Mouse (Mus musculus) cerebellum, adult 9-11 months (tissue): ENCODE data around the gene Ajuba.

Source experiments
- DNase-seq: peaks from one replicate; pipeline ENCODE4 v3.0.0; 2022

Ajuba gene

GRCm38 (mm10) chr14:54591056-54591455, 13.7 kb upstream of the Ajuba start:
- DNase-seq = no peak

DNA sequence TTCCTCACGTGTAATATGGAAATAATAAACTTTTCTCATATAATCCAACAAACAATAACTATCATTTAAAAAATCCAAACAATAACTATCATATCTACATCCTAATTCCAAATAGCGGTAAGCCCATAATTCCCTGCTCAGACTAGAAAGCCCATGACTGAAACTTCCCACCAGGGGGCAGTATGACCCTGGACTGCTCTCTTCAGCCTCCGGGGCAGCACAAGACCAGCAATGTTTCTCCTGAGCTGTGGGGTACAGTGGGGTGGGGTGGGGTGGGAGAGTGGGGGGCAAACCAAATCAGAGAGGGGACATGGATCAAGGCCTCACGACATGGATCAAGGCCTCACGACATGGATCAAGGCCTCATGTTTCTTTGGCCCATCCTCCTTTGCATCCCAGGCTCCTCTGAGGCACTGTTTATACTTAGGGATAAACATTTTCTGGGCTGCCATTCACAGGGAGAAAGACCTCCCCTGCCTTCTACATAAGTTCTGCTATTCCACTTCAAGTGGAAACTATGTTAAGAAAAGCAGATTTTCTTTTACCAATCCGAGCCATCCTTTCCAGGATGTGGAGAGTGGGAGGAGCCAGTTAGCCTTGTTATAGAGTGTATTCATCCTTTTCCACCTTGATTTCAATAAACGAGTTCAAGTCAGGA, 6.5 kb upstream of the Ajuba start:
- DNase-seq = peak; percentile 51

DNA sequence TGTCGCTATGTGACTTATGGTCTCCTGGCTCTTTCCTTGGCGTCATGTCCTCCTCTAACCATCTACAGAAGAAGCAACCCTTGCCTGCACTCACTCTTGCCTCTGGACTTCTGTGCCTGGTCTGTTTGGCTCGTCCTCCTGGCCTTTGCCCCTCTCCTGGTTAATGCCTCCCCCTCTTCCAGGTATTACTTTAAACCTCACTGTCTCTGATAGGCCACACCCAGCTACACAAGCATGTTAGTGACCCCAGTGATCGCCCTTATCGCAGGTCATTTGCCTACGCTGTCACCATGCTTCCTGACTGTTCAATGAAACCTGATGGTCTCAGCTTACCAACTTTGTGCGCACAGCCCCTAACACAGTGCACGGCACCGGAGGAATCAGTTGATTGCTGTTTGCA, 5.2 kb upstream of the Ajuba start:
- DNase-seq = no peak

DNA sequence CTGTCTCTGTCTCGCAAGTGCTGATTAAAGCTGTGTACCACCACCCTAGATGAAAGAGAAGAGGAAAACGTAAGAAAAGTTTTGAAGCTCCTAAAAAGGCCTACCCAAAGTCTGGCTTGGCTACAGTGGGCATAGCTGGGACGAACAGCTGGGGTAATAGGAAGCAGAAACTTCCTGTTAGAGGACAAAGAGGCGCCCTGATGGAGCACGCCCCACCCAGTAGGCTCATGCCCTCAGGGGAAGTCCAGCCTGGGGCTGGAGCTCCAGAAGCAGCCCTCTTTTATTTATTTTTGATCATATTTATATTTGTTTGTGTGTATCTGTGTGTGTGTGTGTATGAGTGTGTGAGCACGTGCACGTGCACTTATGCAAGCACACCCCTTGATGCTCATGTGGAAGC, 2.3 kb upstream of the Ajuba start:
- DNase-seq = no peak

DNA sequence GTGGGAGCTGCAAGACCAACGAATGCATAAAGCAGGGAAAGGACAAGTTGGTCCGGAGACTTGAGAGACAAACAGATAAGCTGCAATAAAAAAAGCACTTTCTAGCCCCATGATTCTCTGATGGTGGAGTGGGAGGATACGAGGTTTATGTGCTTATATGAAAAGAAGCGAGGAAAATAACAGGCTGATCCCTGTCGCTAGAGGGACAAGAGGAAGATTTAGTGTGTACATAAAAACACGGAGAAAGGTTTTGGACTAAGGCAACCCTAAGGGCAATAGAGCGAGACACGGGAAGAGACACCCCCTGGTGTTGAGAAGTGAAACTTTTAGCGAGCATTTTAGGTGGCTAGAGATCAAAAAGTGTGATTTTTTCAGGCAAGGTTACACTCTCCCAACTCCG, 705 bp upstream of the Ajuba start:
- no peak for DNase-seq

GRCm38 (mm10) chr14:54576241-54577088, 893 bp downstream of the Ajuba start:
- no peak for DNase-seq

DNA sequence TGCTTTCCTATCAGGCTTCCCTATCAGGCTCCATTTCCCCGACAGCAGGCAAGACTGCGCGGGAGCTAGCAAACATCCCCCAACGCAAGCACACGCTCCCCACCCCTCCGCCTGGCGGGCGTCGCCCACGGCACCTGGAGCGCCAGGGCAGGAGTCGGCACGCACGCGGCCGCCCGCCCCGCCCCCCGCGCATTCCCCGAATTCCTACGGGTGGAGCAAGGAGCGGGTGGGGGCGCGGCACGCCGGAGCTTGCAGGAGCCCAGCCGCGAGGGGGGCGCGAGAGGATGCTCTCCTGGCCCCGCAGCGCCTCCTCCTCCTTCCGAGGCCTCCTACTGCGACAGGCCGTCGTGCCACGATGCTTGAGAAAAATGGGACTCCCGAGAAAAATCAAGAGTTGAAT, 1.7 kb downstream of the Ajuba start:
- DNase-seq = no peak

GRCm38 (mm10) chr14:54575031-54575430, 2.3 kb downstream of the Ajuba start:
- no peak for DNase-seq

DNA sequence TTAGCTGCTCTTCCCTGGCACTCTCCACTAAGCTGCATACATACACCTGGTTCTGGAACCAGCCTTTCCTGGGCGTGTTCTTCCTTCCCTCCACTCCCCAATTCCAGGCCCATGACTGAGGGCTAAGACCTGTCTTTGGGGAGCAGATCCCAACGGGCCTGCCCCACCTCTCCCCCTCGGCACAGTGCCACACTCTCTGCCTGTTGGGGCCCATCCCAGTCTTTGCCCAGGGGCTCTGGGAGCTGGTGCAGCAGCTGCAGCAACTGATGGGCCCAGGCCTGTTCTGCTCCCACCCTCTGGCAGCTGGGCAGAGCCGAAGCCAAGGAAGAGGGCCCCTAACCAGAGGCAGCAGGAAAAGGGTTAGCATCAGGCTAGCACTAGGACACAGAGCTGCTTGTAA, 3.1 kb downstream of the Ajuba start:
- no peak for DNase-seq

- DNase-seq = no peak
Observed at GRCm38 (mm10) chr14:54572790-54573736, 4.3 kb downstream of the Ajuba start.

DNA sequence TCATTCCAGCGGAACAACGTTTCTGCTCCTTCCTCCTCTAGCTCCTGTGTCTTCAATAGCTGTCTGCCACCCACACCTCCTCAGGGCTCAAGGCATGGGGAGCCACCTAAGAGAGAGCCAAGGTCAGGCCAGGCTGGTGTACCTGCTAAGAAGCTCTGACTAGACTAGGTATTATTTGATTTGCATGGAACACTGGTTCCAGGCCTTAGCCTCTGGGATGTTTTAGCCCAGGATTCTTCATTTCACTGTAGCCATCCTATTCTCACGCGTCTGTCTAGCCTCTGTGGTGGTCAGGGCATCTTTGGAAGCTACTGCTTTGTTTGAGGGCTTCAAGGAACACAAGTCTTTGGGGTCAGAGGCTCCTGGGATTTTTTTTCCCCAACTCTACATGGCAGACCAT, 5.2 kb downstream of the Ajuba start:
- no peak for DNase-seq

GRCm38 (mm10) chr14:54569451-54570392, 7.6 kb downstream of the Ajuba start:
- no peak for DNase-seq

DNA sequence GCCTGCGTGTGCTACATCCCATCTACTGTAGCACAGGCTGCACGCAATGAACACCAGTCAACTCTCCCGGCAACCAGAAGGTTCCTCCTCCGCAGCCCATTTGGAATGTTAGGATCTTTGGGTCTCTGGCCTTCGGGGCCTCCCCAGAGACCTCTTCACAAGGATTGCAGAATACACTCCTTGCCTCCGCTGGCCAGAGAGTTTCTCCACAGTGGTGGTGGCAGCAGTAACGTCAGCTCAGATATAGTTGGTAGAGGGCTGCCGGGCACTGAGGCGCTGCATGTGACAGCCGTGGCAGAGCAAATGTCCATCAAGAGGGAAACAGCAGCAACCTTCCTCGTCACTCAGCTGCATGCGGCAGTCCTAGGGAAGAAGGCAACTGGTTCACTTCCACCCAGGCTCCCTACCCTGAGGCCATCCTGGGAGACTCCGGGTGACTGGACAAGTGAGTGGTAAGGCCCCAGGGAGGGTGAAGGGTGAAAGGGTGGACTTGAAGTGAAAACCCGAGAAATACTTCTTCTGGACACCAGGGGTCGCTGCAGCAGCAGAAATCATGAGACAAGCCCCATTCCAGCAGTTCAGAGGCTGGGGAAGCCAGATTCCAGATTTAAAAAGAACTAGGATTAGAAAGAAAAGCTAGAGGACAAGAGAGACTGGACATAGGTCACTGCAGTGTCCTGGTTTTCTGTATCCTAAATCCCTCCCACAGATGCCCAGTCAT, 8.5 kb downstream of the Ajuba start:
- peak; percentile 68 for DNase-seq

GRCm38 (mm10) chr14:54560527-54561242, 16.7 kb downstream of the Ajuba start:
- no peak for DNase-seq

DNA sequence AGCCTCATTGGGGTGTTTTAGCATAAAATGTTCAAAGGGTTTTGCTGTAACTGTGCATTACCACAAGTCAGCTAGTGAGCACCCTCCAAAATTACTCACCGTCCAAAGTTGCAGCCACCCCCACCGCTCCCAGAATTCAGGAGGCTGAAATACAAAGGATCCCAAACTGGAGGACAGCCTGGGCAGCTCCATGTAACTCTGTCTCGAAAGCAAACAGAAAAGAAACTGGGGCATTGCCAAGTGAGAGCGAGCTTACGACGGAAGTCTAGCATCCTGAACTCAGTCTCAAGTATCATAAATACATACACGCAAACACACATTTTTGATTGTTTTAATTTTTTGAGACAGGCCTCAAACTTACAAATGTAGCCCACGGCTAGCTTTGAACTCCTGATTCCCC, 20.0 kb downstream of the Ajuba start:
- no peak for DNase-seq

GRCm38 (mm10) chr14:54553975-54554769, 23.2 kb downstream of the Ajuba start, which contains the start of gene Haus4:
TSS of gene Haus4 (minus strand) at chr14:54554616.
- DNase-seq = peak; percentile 73

DNA sequence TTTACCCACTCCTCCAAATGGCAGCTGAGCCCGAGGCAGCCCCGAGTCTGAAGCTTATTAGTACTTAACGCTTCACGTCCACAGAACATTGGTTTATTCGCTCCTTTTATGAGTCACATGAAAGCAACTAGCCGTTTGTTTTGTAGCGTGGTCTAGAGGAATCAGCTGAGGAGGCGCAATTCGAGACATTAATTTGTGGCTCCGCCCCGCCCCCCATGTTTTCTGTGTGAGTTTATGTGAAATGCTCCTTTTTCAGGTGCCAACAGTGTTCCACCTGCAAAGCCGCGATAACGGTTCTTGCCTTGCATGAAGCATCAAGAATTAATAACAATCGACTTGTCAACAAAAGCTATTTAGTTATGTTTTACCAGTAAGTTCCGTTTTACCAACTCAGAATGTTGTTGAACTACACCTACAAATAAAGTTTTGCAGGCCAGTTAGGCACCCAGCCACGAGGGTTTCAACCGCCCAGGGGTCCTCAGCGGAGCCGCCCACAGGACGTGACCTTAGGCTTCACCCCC, 23.8 kb downstream of the Ajuba start:
- no peak for DNase-seq

- no peak for DNase-seq
Observed at GRCm38 (mm10) chr14:54544703-54545102, 32.7 kb downstream of the Ajuba start.

DNA sequence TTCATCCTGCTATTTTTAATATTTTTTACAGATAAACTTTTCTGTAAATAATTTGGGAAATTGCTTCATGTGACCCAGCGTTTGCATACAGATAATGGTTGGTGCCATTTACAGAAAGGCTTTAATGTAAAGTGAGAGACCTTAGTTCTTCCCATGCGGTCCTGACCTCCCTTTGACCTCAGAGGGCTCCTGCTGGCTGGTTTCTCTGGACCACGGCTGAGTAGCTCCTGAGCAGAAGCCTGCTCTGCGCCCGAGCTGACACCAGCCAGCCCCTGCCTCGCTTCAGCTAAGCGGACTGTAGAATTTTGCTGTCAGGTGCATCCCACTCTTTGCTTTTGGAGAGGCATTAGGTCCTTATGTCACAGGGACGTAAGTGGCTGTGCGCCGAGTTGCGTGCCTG, 36.6 kb downstream of the Ajuba start:
- DNase-seq = no peak

GRCm38 (mm10) chr14:54538580-54538979, 38.8 kb downstream of the Ajuba start:
- no peak for DNase-seq
